Mouse (Mus musculus) cerebellum, postnatal 4 days (tissue): ENCODE data around the gene En2.
A peak's percentile ranks its signal among the peaks of the same experiment; 100 is the strongest.

Experiments
- DNase-seq, 2 experiments: peaks; one replicate each; pipeline ENCODE4 v3.0.0; 2022; ENCODE audit warnings: low spot score in 2 of 2, mixed read lengths in 1 of 2

The En2 gene

GRCm38 (mm10) chr5:28178322-28178721 lies 12.8 kb downstream of the En2 start:
- DNase-seq, result no peak

- DNase-seq, result no peak
Observed at GRCm38 (mm10) chr5:28179237-28179790, 13.8 kb downstream of the En2 start.

GRCm38 (mm10) chr5:28191201-28192098 lies 26.0 kb downstream of the En2 start:
- DNase-seq, result no peak

- DNase-seq, result no peak
Observed at GRCm38 (mm10) chr5:28192099-28192454, 26.6 kb downstream of the En2 start.

- DNase-seq, result no peak
Observed at GRCm38 (mm10) chr5:28195473-28195872, 30.0 kb downstream of the En2 start.

GRCm38 (mm10) chr5:28199089-28199873 lies 33.8 kb downstream of the En2 start:
- DNase-seq, result no peak

GRCm38 (mm10) chr5:28203086-28203485 lies 37.6 kb downstream of the En2 start:
- DNase-seq, result no peak

GRCm38 (mm10) chr5:28204678-28205077 lies 39.2 kb downstream of the En2 start:
- DNase-seq, result no peak

GRCm38 (mm10) chr5:28206448-28206847 lies 41.0 kb downstream of the En2 start:
- DNase-seq, result no peak

GRCm38 (mm10) chr5:28207043-28207442 lies 41.5 kb downstream of the En2 start:
- DNase-seq, result no peak

GRCm38 (mm10) chr5:28208726-28209520 lies 43.4 kb downstream of the En2 start:
- DNase-seq, result no peak

- DNase-seq, result peak; percentile 34 to 77
Observed at GRCm38 (mm10) chr5:28209549-28210431, 44.3 kb downstream of the En2 start.

- DNase-seq, result no peak
Observed at GRCm38 (mm10) chr5:28210591-28211550, 45.4 kb downstream of the En2 start.

- DNase-seq, result no peak
Observed at GRCm38 (mm10) chr5:28211651-28212310, 46.3 kb downstream of the En2 start.

GRCm38 (mm10) chr5:28213441-28213840 lies 47.9 kb downstream of the En2 start:
- DNase-seq, result no peak

GRCm38 (mm10) chr5:28219596-28219995 lies 54.1 kb downstream of the En2 start:
- DNase-seq, result no peak
